Mouse (Mus musculus): ENCODE measurements at regions not wholly inside any gene's neighbourhood (a gene's known extent, or its start where the extent isn't known, plus 50 kb on each side); places are given as distances from the start of the nearest gene placed in this dataset.

GRCm38 (mm10) chr1:91611281-91611680 is 70.9 kb downstream of the Asb1 start:
- 67% methylated on average over 13 of the region's 13 CpGs for WGBS
- Histone ChIP-seq H3K4me3 (ENCODE audit: extremely low read depth, insufficient read depth, insufficient read length) (no peak overlapping the region), H3K27me3 (ENCODE audit: control insufficient read depth, insufficient read depth, low read length) (no peaks in the 10 kb centered on the region), H3K4me1 (ENCODE audit: control insufficient read depth, insufficient read depth, insufficient read length) (no peaks in the 10 kb centered on the region), H3K36me3 (ENCODE audit: control insufficient read depth, insufficient read depth, low read length) (no peaks in the 10 kb centered on the region), H3K27ac (ENCODE audit: insufficient read depth, low read length) (no peak overlapping the region)
- TF ChIP-seq POLR2A (IDR thresholded peaks at IDR 0.05; ENCODE audit: low read depth, low read length), result no peak
- TF ChIP-seq CTCF (IDR thresholded peaks at IDR 0.05; ENCODE audit: extremely low read depth, insufficient read depth, insufficient read length, insufficient replicate concordance), result no peak
- DNase-seq (ENCODE audit: low read depth in 1 of 2, low spot score in 2 of 2), result no peak

- Histone ChIP-seq H3K4me1 (ENCODE audit: control insufficient read depth, insufficient read depth, insufficient read length) (no peaks in the 10 kb centered on the region), H3K27me3 (ENCODE audit: control insufficient read depth, insufficient read depth, low read length) (no peaks in the 10 kb centered on the region), H3K27ac (ENCODE audit: insufficient read depth, low read length) (no peak overlapping the region), H3K36me3 (ENCODE audit: control insufficient read depth, insufficient read depth, low read length) (no peaks in the 10 kb centered on the region), H3K4me3 (ENCODE audit: extremely low read depth, insufficient read depth, insufficient read length) (no peak overlapping the region)
- TF ChIP-seq CTCF (IDR thresholded peaks at IDR 0.05; ENCODE audit: extremely low read depth, insufficient read depth, insufficient read length, insufficient replicate concordance), result no peak
- no peak for DNase-seq (ENCODE audit: low read depth in 1 of 2, low spot score in 2 of 2)
- WGBS, result 61% methylated on average over 16 of the region's 16 CpGs
These were observed 71.3 kb downstream of the Asb1 start for GRCm38 (mm10) chr1:91611694-91612093.

- WGBS, result 32% methylated on average over 3 of the region's 3 CpGs
- DNase-seq (ENCODE audit: low read depth in 1 of 2, low spot score in 2 of 2), result no peak
- no peak for TF ChIP-seq CTCF (IDR thresholded peaks at IDR 0.05; ENCODE audit: extremely low read depth, insufficient read depth, insufficient read length, insufficient replicate concordance)
- no peak for TF ChIP-seq POLR2A (IDR thresholded peaks at IDR 0.05; ENCODE audit: low read depth, low read length)
- H3K4me1 ChIP-seq (ENCODE audit: control insufficient read depth, insufficient read depth, insufficient read length), result no peaks in the 10 kb centered on the region
- H3K27ac ChIP-seq (ENCODE audit: insufficient read depth, low read length), result no peak overlapping the region
- no peak overlapping the region for H3K4me3 ChIP-seq (ENCODE audit: extremely low read depth, insufficient read depth, insufficient read length)
- no peaks in the 10 kb centered on the region for H3K27me3 ChIP-seq (ENCODE audit: control insufficient read depth, insufficient read depth, low read length)
- H3K36me3 ChIP-seq (ENCODE audit: control insufficient read depth, insufficient read depth, low read length), result no peaks in the 10 kb centered on the region
These were observed 72.6 kb downstream of the Asb1 start for GRCm38 (mm10) chr1:91612912-91613311.

- H3K4me3 ChIP-seq (ENCODE audit: extremely low read depth, insufficient read depth, insufficient read length), result no peak overlapping the region
- no peak for TF ChIP-seq CTCF (IDR thresholded peaks at IDR 0.05; ENCODE audit: extremely low read depth, insufficient read depth, insufficient read length, insufficient replicate concordance)
- TF ChIP-seq POLR2A (IDR thresholded peaks at IDR 0.05; ENCODE audit: low read depth, low read length), result no peak
- no peaks in the 10 kb centered on the region for H3K36me3 ChIP-seq (ENCODE audit: control insufficient read depth, insufficient read depth, low read length)
- no peaks in the 10 kb centered on the region for H3K27me3 ChIP-seq (ENCODE audit: control insufficient read depth, insufficient read depth, low read length)
- no peaks in the 10 kb centered on the region for H3K4me1 ChIP-seq (ENCODE audit: control insufficient read depth, insufficient read depth, insufficient read length)
- no peak overlapping the region for H3K27ac ChIP-seq (ENCODE audit: insufficient read depth, low read length)
- no peak for DNase-seq (ENCODE audit: low read depth in 1 of 2, low spot score in 2 of 2)
- WGBS, result 65% methylated on average over 5 of the region's 5 CpGs
These were observed 75.1 kb downstream of the Asb1 start for GRCm38 (mm10) chr1:91615396-91615795.

- Histone ChIP-seq H3K4me3 (ENCODE audit: extremely low read depth, insufficient read depth, insufficient read length) (no peak overlapping the region), H3K27ac (ENCODE audit: insufficient read depth, low read length) (no peak overlapping the region), H3K36me3 (ENCODE audit: control insufficient read depth, insufficient read depth, low read length) (no peaks in the 10 kb centered on the region), H3K27me3 (ENCODE audit: control insufficient read depth, insufficient read depth, low read length) (no peaks in the 10 kb centered on the region), H3K4me1 (ENCODE audit: control insufficient read depth, insufficient read depth, insufficient read length) (no peaks in the 10 kb centered on the region)
- 91% methylated on average over 14 of the region's 14 CpGs for WGBS
- TF ChIP-seq POLR2A (IDR thresholded peaks at IDR 0.05; ENCODE audit: low read depth, low read length) (no peak), CTCF (IDR thresholded peaks at IDR 0.05; ENCODE audit: extremely low read depth, insufficient read depth, insufficient read length, insufficient replicate concordance) (no peak)
- no peak for DNase-seq (ENCODE audit: low read depth in 1 of 2, low spot score in 2 of 2)
These were observed 78.3 kb downstream of the Asb1 start for GRCm38 (mm10) chr1:91618527-91619135.

GRCm38 (mm10) chr1:91621141-91621540 is 80.8 kb downstream of the Asb1 start:
- no peak overlapping the region for H3K27ac ChIP-seq (ENCODE audit: insufficient read depth, low read length)
- no peak for DNase-seq (ENCODE audit: low read depth in 1 of 2, low spot score in 2 of 2)
- H3K4me1 ChIP-seq (ENCODE audit: control insufficient read depth, insufficient read depth, insufficient read length), result no peaks in the 10 kb centered on the region; the same call in 1 of the 2 replicates
- H3K36me3 ChIP-seq (ENCODE audit: control insufficient read depth, insufficient read depth, low read length), result no peaks in the 10 kb centered on the region
- H3K27me3 ChIP-seq (ENCODE audit: control insufficient read depth, insufficient read depth, low read length), result no peaks in the 10 kb centered on the region
- no peak overlapping the region for H3K4me3 ChIP-seq (ENCODE audit: extremely low read depth, insufficient read depth, insufficient read length)
- WGBS, result 55% methylated on average over 5 of the region's 5 CpGs
- TF ChIP-seq CTCF (IDR thresholded peaks at IDR 0.05; ENCODE audit: extremely low read depth, insufficient read depth, insufficient read length, insufficient replicate concordance) (no peak), POLR2A (IDR thresholded peaks at IDR 0.05; ENCODE audit: low read depth, low read length) (no peak)

GRCm38 (mm10) chr1:91622874-91623273 is 82.5 kb downstream of the Asb1 start:
- no peaks in the 10 kb centered on the region for H3K27me3 ChIP-seq (ENCODE audit: control insufficient read depth, insufficient read depth, low read length)
- no peak for DNase-seq (ENCODE audit: low read depth in 1 of 2, low spot score in 2 of 2)
- no peak overlapping the region for H3K4me3 ChIP-seq (ENCODE audit: extremely low read depth, insufficient read depth, insufficient read length)
- H3K36me3 ChIP-seq (ENCODE audit: control insufficient read depth, insufficient read depth, low read length), result no peaks in the 10 kb centered on the region
- no peak overlapping the region for H3K27ac ChIP-seq (ENCODE audit: insufficient read depth, low read length)
- H3K4me1 ChIP-seq (ENCODE audit: control insufficient read depth, insufficient read depth, insufficient read length), result no peaks in the 10 kb centered on the region; the same call in 1 of the 2 replicates
- WGBS, result 89% methylated on average over 5 of the region's 5 CpGs
- TF ChIP-seq CTCF (IDR thresholded peaks at IDR 0.05; ENCODE audit: extremely low read depth, insufficient read depth, insufficient read length, insufficient replicate concordance), result no peak
